Mouse (Mus musculus) stomach, embryonic 16.5 days (tissue): Measurements from ENCODE around the gene Nelfe. TPM values are rescaled to one million over a fixed set of nuclear protein-coding genes. Genes with fewer than 3 reads are reported as not detected.

Experiments used
- ATAC-seq: fragments of 200-750 bp; cut with Nextera tagmentation; 2 replicates; pipeline ENCODE4 v1.8.0; 2017; ENCODE audit warnings: moderate number of reproducible peaks, moderate TSS enrichment; ENCODE audit not compliant: insufficient read depth, low FRiP score
- H3K27ac ChIP-seq: fragments of 300-500 bp; sonication (generic); 2 replicates; pipeline ENCODE4 v1.5.1; 2014; ENCODE audit warnings: low read length
- H3K27me3 ChIP-seq: fragments of 300-500 bp; sonication (generic); 2 replicates; pipeline ENCODE4 v1.6.1; 2014; ENCODE audit warnings: low read length, control low read depth, mixed read lengths; ENCODE audit not compliant: control insufficient read depth, insufficient read depth
- H3K36me3 ChIP-seq: fragments of 300-500 bp; sonication (generic); 2 replicates; pipeline ENCODE4 v1.6.1; 2014; ENCODE audit warnings: low read length; ENCODE audit not compliant: control insufficient read depth, insufficient read depth
- H3K4me1 ChIP-seq: fragments of 300-500 bp; sonication (generic); 2 replicates; pipeline ENCODE4 v1.6.1; 2014; ENCODE audit warnings: low read length, control low read depth, mixed read lengths; ENCODE audit not compliant: control insufficient read depth, insufficient read depth
- H3K4me2 ChIP-seq: fragments of 300-500 bp; sonication (generic); 2 replicates; pipeline ENCODE4 v1.6.1; 2014; ENCODE audit warnings: low read depth, low read length, mixed read lengths
- H3K4me3 ChIP-seq: fragments of 300-500 bp; sonication (generic); replicated peaks from 2 replicates; pipeline ENCODE4 v1.5.1; 2014; ENCODE audit warnings: mild to moderate bottlenecking, low read length
- H3K9ac ChIP-seq: fragments of 300-500 bp; sonication (generic); 2 replicates; pipeline ENCODE4 v1.6.1; 2014; ENCODE audit warnings: low read length
- H3K9me3 ChIP-seq: fragments of 300-500 bp; sonication (generic); replicated peaks from 2 replicates; pipeline ENCODE4 v1.6.1; 2016; ENCODE audit warnings: low read length, control low read depth; ENCODE audit not compliant: control insufficient read depth
- WGBS: fragments of 180-500 bp; shearing (Covaris S2); extraction: QIAGEN DNeasy Blood & Tissue Kit; methylation state at CpG from one replicate; pipeline ENCODE4 v1.1.7; 2014; 5-methylcytosine and 5-hydroxymethylcytosine counted together
- polyA plus RNA-seq: library from polyadenylated mRNA; unstranded; fragments of >200 nt; fragmentation: Nextera tagmentation; extraction: Ambion mirVana; gene quantifications from 2 replicates; pipeline ENCODE4 v1.2.1, GENCODE M21; 2015

Nelfe gene
- polyA plus RNA-seq, 1 experiment from 2014 or later = 89.5 TPM

DNA sequence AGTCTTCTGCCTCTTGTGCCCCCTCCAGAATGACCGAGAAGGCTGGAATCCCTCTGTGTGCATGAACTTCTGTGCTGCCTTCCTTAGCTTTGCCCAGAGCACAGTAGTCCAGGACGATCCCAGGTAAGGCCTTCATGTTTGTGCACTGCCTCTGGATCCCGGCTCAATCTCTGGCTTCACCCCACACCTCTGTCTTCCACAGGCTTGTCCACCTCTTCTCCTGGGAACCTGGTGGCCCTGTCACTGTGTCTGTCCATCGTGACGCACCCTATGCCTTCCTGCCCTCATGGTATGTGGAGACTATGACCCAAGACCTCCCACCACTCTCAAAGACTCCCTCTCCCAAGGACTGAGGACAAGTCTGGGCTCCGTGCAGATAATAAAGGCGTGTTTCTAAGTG lies 11.4 kb upstream of the Nelfe start:
- H3K4me2 ChIP-seq = no peak overlapping the region
- no peak overlapping the region for H3K4me3 ChIP-seq
- H3K27me3 ChIP-seq = no peaks in the 10 kb centered on the region
- H3K9ac ChIP-seq = no peak overlapping the region
- H3K27ac ChIP-seq = no peak overlapping the region
- ATAC-seq = no peak
- no peaks in the 10 kb centered on the region for H3K9me3 ChIP-seq
- peaks cover 5% of the 10 kb centered on the region; the same call in 1 of the 2 replicates for H3K36me3 ChIP-seq
- 85% methylated on average over 7 of the region's 7 CpGs for WGBS
- peaks cover 14% of the 10 kb centered on the region for H3K4me1 ChIP-seq

GRCm38 (mm10) chr17:34840736-34841307 lies 9.4 kb upstream of the Nelfe start:
- Histone ChIP-seq H3K4me1 (peaks cover 12% of the 10 kb centered on the region), H3K4me2 (no peak overlapping the region), H3K27me3 (no peaks in the 10 kb centered on the region), H3K36me3 (peaks cover 5% of the 10 kb centered on the region; the same call in 1 of the 2 replicates), H3K4me3 (no peak overlapping the region), H3K9ac (no peak overlapping the region), H3K27ac (no peak overlapping the region), H3K9me3 (no peaks in the 10 kb centered on the region)
- ATAC-seq = no peak
- 86% methylated on average over 6 of the region's 6 CpGs for WGBS

GRCm38 (mm10) chr17:34844884-34845283 lies 5.3 kb upstream of the Nelfe start:
- Histone ChIP-seq H3K4me3 (no peak overlapping the region), H3K27ac (no peak overlapping the region), H3K9ac (no peak overlapping the region), H3K27me3 (no peaks in the 10 kb centered on the region), H3K9me3 (no peaks in the 10 kb centered on the region), H3K4me1 (peaks cover 7% of the 10 kb centered on the region), H3K36me3 (peaks cover 12% of the 10 kb centered on the region; the same call in 1 of the 2 replicates), H3K4me2 (no peak overlapping the region)
- ATAC-seq = no peak
- WGBS = 89% methylated on average over 13 of the region's 13 CpGs

DNA sequence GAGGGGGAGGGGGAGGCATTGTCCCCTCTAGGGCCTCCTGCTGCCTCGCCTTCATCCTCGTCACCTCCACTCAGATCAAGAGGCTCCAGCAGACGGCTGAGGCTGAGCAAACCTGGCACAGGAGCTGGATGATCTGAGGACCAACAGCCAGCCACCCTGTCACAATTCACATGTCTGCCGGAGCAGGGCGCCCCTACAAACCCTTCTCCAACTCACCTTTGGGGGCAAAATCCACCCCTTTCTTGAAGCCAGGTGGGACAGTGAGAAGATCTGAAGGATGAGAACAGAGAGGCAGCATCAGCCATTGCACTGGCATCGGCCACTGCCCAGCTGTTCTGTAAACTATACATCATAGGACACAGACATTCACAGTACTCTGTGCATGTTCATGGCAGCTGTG lies 3.0 kb upstream of the Nelfe start:
- no peak overlapping the region for H3K4me2 ChIP-seq
- H3K9ac ChIP-seq = no peak overlapping the region
- peaks cover 11% of the 10 kb centered on the region; the same call in 1 of the 2 replicates for H3K36me3 ChIP-seq
- ATAC-seq = no peak
- no peaks in the 10 kb centered on the region for H3K27me3 ChIP-seq
- H3K9me3 ChIP-seq = no peaks in the 10 kb centered on the region
- H3K27ac ChIP-seq = no peak overlapping the region
- 84% methylated on average over 6 of the region's 6 CpGs for WGBS
- H3K4me3 ChIP-seq = no peak overlapping the region
- peaks cover 16% of the 10 kb centered on the region for H3K4me1 ChIP-seq

DNA sequence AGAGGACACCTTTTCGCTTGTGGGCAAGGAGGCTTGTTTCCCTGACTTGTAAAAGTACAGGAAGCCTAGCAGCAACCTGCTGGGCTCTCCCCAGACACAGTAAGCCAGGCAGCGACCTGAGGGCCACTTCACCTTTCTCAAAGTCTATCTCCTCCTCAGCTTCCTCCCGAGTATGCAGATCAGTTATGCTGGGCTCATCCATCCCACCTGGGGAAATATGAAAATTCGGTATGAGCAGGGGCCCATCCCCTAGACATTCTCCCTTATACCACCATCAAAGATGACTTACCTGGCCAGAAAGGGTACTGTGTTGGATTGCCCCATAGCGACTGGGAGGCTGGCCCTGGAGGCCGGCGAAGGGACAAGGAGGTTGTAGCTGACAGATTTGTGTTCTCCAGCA lies 2.6 kb upstream of the Nelfe start:
- WGBS = 92% methylated on average over 7 of the region's 7 CpGs
- Histone ChIP-seq H3K9ac (no peak overlapping the region), H3K4me2 (no peak overlapping the region), H3K4me1 (peaks cover 16% of the 10 kb centered on the region), H3K4me3 (no peak overlapping the region), H3K36me3 (peaks cover 11% of the 10 kb centered on the region; the same call in 1 of the 2 replicates), H3K9me3 (no peaks in the 10 kb centered on the region), H3K27me3 (no peaks in the 10 kb centered on the region), H3K27ac (no peak overlapping the region)
- ATAC-seq = no peak

DNA sequence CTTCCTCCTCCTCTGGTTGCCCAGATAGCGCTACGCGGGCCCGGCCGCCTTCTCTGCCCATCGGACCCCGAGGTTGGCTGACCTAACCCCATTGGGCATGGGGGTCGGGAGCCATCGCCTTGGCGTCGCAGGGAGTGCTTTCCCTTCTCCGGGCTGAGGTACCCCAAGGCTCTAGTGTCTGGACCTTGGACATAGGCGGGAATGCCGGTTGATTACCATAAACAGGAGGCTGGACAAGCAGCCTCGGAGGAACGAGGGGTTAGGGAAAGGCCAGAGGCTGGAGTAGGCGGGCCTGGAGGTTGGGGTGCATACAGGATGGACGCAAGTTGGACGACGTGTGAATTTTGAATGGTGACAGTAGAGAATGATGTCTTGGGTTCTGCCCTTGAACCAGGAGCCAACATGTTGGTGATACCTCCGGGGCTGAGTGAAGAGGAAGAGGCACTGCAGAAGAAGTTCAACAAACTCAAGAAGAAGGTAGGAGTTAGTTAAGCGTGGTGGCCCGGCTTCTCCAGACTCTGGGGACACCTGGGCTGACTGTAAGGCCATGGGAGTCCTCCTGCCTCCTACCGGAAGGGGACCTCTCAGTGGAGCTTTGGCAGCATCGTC lies 430 bp downstream of the Nelfe start:
- Histone ChIP-seq H3K36me3 (0 out of 2 replicates have a peak, but pooled peaks cover 15% of the 10 kb centered on the region), H3K4me1 (peaks cover 16% of the 10 kb centered on the region), H3K4me3 (peak overlapping the region; percentile 84), H3K4me2 (peak overlapping the region; percentile 70), H3K27me3 (no peaks in the 10 kb centered on the region), H3K27ac (peak overlapping the region; percentile 25; the same call in 1 of the 2 replicates), H3K9me3 (no peaks in the 10 kb centered on the region), H3K9ac (peak overlapping the region; percentile 95)
- WGBS = under 1% methylated on average over 25 of the region's 25 CpGs
- no peak for ATAC-seq

- no peak overlapping the region for H3K4me3 ChIP-seq
- H3K4me1 ChIP-seq = peaks cover 16% of the 10 kb centered on the region
- WGBS = 72% methylated on average over 8 of the region's 8 CpGs
- no peak overlapping the region for H3K9ac ChIP-seq
- H3K27ac ChIP-seq = no peak overlapping the region
- H3K4me2 ChIP-seq = no peak overlapping the region
- no peak for ATAC-seq
- no peaks in the 10 kb centered on the region for H3K27me3 ChIP-seq
- H3K9me3 ChIP-seq = no peaks in the 10 kb centered on the region
- peaks cover 8% of the 10 kb centered on the region; the same call in 1 of the 2 replicates for H3K36me3 ChIP-seq
These were observed 3.3 kb downstream of the Nelfe start for GRCm38 (mm10) chr17:34853511-34853910.

GRCm38 (mm10) chr17:34854761-34855160 lies 4.6 kb downstream of the Nelfe start:
- Histone ChIP-seq H3K9me3 (no peaks in the 10 kb centered on the region), H3K27me3 (no peaks in the 10 kb centered on the region), H3K27ac (no peak overlapping the region), H3K4me2 (no peak overlapping the region), H3K9ac (no peak overlapping the region), H3K4me1 (peaks cover 10% of the 10 kb centered on the region), H3K4me3 (no peak overlapping the region), H3K36me3 (peaks cover 8% of the 10 kb centered on the region; the same call in 1 of the 2 replicates)
- ATAC-seq = no peak
- WGBS = 75% methylated on average over 3 of the region's 3 CpGs

DNA sequence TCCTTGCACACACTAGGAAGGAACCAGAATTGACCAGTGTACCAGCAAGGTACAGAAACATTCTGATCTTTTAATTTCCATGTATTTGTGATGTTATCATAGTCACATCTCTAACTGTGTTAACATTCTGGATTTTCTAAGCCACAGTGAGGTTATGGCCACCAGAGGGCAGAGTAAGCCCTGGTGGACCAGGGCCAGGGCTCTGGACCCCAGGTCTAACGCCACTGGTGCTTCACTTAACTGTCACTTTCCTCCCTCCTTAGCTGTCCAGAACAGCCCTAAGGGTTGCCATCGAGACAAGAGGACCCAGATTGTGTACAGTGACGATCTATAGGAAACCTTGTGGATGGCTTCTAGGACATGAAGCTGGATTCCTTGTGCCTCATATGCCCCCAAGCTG lies 5.6 kb downstream of the Nelfe start:
- Histone ChIP-seq H3K27me3 (no peaks in the 10 kb centered on the region), H3K27ac (no peak overlapping the region), H3K9me3 (no peaks in the 10 kb centered on the region), H3K36me3 (peaks cover 8% of the 10 kb centered on the region; the same call in 1 of the 2 replicates), H3K4me1 (peaks cover 8% of the 10 kb centered on the region), H3K9ac (no peak overlapping the region), H3K4me2 (no peak overlapping the region), H3K4me3 (no peak overlapping the region)
- no peak for ATAC-seq
- WGBS = 36% methylated on average over 3 of the region's 3 CpGs
